In the genomic region with DNA sequence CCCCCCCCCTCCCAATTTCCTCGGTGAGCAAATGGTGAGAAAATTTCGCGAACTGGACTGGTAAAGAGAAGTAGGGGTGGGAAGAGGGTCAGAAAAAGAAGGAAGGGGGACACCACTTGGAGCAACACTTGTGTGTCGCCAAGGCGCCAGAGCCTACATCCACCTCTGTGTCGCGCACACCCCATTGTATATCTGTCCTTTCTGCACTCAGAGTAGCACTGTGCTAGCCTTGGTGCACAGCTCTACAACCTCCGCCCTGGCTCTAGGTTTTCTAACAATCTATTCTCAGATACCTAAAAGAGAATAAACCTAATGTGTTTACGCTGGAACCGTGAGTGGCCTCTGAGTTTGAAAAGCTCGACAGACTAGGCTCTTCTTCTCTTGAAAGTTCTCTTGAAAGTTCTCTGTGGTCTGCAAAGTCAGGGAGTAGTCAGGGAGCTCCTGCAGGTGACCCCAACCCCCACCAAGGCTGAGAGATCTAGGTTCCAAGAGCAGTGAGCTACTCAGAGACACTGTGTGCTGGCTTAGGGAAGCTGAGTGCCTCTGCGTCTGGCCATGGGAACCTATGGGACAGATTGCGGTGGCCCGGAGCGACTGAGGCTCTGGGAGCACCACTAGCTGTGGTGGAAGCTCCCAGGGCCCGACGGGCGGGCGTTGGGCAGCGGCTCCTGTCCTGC, we compare ENCODE assay signal across 11 mouse cellular contexts. TPM values are rescaled to one million over a fixed set of nuclear protein-coding genes. Genes with fewer than 3 reads are reported as not detected.
DNase-seq lines count a peak whose midpoint lies in the region; ATAC-seq and TF ChIP-seq lines count a peak whose summit lies in the region.
"Had no signal": no experiment of that assay in that cellular context is flagged by ENCODE, and none has a peak within 500 bp of the region (broad histone marks: within the 10 kb centered on the region; RNA-seq: fewer than 3 reads in every experiment).

No protein-coding gene starts in this region.

- H3K4me3 ChIP-seq in kidney, postnatal 0 days (replicated peaks; ENCODE audit: low read depth, low read length): peak overlapping the region; percentile 51
- H3K4me3 ChIP-seq in kidney, adult 2 months (ENCODE audit: insufficient read depth, low read depth, low read length): no peak overlapping the region
- H3K4me3 ChIP-seq in forebrain, embryonic 15.5 days: peak overlapping the region; percentile 46
- peak overlapping the region; percentile 78 for H3K4me3 ChIP-seq in limb, embryonic 10.5 days
- peak overlapping the region; percentile 47 for H3K4me3 ChIP-seq in neural tube, embryonic 13.5 days
- H3K4me3 ChIP-seq in layer of hippocampus, adult 2 months: no peak overlapping the region
- H3K4me3 ChIP-seq: erythroblast, embryonic 14.5 days had no signal

- peaks cover 10% of the 10 kb centered on the region for H3K4me1 ChIP-seq in kidney, postnatal 0 days (replicated peaks; ENCODE audit: insufficient read depth, low read length)
- no peaks in the 10 kb centered on the region for H3K4me1 ChIP-seq in kidney, adult 2 months (ENCODE audit: control insufficient read depth, insufficient read depth, low read length)
- H3K4me1 ChIP-seq in forebrain, embryonic 15.5 days: peaks cover 16% of the 10 kb centered on the region
- peaks cover 39% of the 10 kb centered on the region for H3K4me1 ChIP-seq in limb, embryonic 10.5 days
- H3K4me1 ChIP-seq in neural tube, embryonic 13.5 days (replicated peaks): peaks cover 20% of the 10 kb centered on the region

- H3K4me2 ChIP-seq in kidney, postnatal 0 days (ENCODE audit: low read length): peak overlapping the region; percentile 79
- peak overlapping the region; percentile 93 for H3K4me2 ChIP-seq in forebrain, embryonic 15.5 days (replicated peaks)
- H3K4me2 ChIP-seq in neural tube, embryonic 13.5 days: peak overlapping the region; percentile 84

- TF ChIP-seq CTCF in kidney, postnatal 0 days (IDR thresholded peaks at IDR 0.05; ENCODE audit: low read depth): no peak
- TF ChIP-seq CTCF in kidney, adult 2 months (conservative IDR thresholded peaks at IDR 0.05; ENCODE audit: insufficient read depth, insufficient read length, low read depth, low read length): no peak
- no peak for TF ChIP-seq CTCF in layer of hippocampus, adult 2 months (conservative IDR thresholded peaks at IDR 0.05)

- no peaks in the 10 kb centered on the region for H3K9me3 ChIP-seq in kidney, postnatal 0 days (replicated peaks; ENCODE audit: low read length)
- no peaks in the 10 kb centered on the region for H3K9me3 ChIP-seq in forebrain, embryonic 15.5 days
- H3K9me3 ChIP-seq in limb, embryonic 10.5 days (replicated peaks): no peaks in the 10 kb centered on the region
- no peaks in the 10 kb centered on the region for H3K9me3 ChIP-seq in neural tube, embryonic 13.5 days

- no peak; the same call in 1 of the 2 replicates for ATAC-seq in kidney, postnatal 0 days (replicated peaks; ENCODE audit: low FRiP score, low read depth)
- ATAC-seq in forebrain, embryonic 15.5 days (replicated peaks): peak; percentile 52; the same call in 1 of the 2 replicates
- ATAC-seq in neural tube, embryonic 13.5 days (ENCODE audit: low read depth): peak; percentile 32; the same call in 1 of the 2 replicates

- TF ChIP-seq POLR2A in kidney, adult 2 months (IDR thresholded peaks at IDR 0.05; ENCODE audit: low read depth, low read length): no peak

- peaks cover 5% of the 10 kb centered on the region; the same call in 1 of the 2 replicates for H3K27me3 ChIP-seq in kidney, postnatal 0 days (ENCODE audit: insufficient read depth, low read length)
- H3K27me3 ChIP-seq in kidney, adult 2 months (replicated peaks; ENCODE audit: control insufficient read depth, insufficient read depth, low read length): no peaks in the 10 kb centered on the region
- peaks cover 29% of the 10 kb centered on the region for H3K27me3 ChIP-seq in forebrain, embryonic 15.5 days
- H3K27me3 ChIP-seq in limb, embryonic 10.5 days (ENCODE audit: low read depth, poor library complexity, severe bottlenecking): peaks cover 14% of the 10 kb centered on the region; the same call in 1 of the 2 replicates
- peaks cover 64% of the 10 kb centered on the region for H3K27me3 ChIP-seq in neural tube, embryonic 13.5 days

- H3K36me3 ChIP-seq in kidney, postnatal 0 days (ENCODE audit: insufficient read depth, low read length): no peaks in the 10 kb centered on the region
- no peaks in the 10 kb centered on the region for H3K36me3 ChIP-seq in kidney, adult 2 months (ENCODE audit: control insufficient read depth, insufficient read depth, low read length)
- H3K36me3 ChIP-seq in forebrain, embryonic 15.5 days: no peaks in the 10 kb centered on the region
- no peaks in the 10 kb centered on the region for H3K36me3 ChIP-seq in limb, embryonic 10.5 days
- H3K36me3 ChIP-seq in neural tube, embryonic 13.5 days: no peaks in the 10 kb centered on the region
- H3K36me3 ChIP-seq: G1E had no signal

- no peak for DNase-seq in kidney, postnatal 0 days (ENCODE audit: low spot score)
- DNase-seq in kidney, adult 2 months: no peak
- peak; percentile 32 for DNase-seq in limb, embryonic 10.5 days (ENCODE audit: low spot score)
- no peak for DNase-seq in layer of hippocampus, adult 2 months (ENCODE audit: low spot score in 2 of 2)
- DNase-seq in ovary, postnatal 14 days (ENCODE audit: low spot score): no peak
- no peak for DNase-seq in kidney, postnatal 4 days
- DNase-seq: thymus, postnatal 14 days had no signal

- H3K9ac ChIP-seq in kidney, postnatal 0 days (ENCODE audit: low read depth, low read length): peak overlapping the region; percentile 37; the same call in 1 of the 2 replicates
- H3K9ac ChIP-seq in forebrain, embryonic 15.5 days (replicated peaks): no peak overlapping the region
- H3K9ac ChIP-seq in neural tube, embryonic 13.5 days: no peak overlapping the region

- WGBS in kidney, postnatal 0 days: 27% methylated on average over 20 of the region's 20 CpGs
- 30% methylated on average over 20 of the region's 20 CpGs for WGBS in kidney, adult 2 months
- 26% methylated on average over 20 of the region's 20 CpGs for WGBS in forebrain, embryonic 15.5 days
- 19% methylated on average over 20 of the region's 20 CpGs for WGBS in limb, embryonic 10.5 days
- 21% methylated on average over 20 of the region's 20 CpGs for WGBS in neural tube, embryonic 13.5 days

- H3K27ac ChIP-seq in kidney, postnatal 0 days: no peak overlapping the region
- no peak overlapping the region for H3K27ac ChIP-seq in kidney, adult 2 months (ENCODE audit: insufficient read depth, low read depth, low read length)
- H3K27ac ChIP-seq in forebrain, embryonic 15.5 days (replicated peaks): no peak overlapping the region
- H3K27ac ChIP-seq in limb, embryonic 10.5 days: peak overlapping the region; percentile 88
- no peak overlapping the region for H3K27ac ChIP-seq in neural tube, embryonic 13.5 days (replicated peaks)
- H3K27ac ChIP-seq in layer of hippocampus, adult 2 months: no peak overlapping the region

RNA-seq across cellular contexts. Expression of a gene that starts 0.5 kb away (rescaled TPM):
- 3.8 and 4.8 TPM in 2 replicates for polyA plus RNA-seq in kidney, postnatal 0 days (2015; fragmentation: Nextera tagmentation; extraction: Ambion mirVana)
- polyA plus RNA-seq in kidney, adult 2 months (2012; rRNA removed): 0.88 and 1.0 TPM in 2 replicates
- polyA plus RNA-seq in forebrain, embryonic 15.5 days (2015; fragmentation: Nextera tagmentation; extraction: Ambion mirVana): 0.29 TPM in 1 of 2 replicates, not detected in the other
- 24.4 and 43.6 TPM in 2 replicates for polyA plus RNA-seq in limb, embryonic 10.5 days (2016; fragmentation: Nextera tagmentation; extraction: Ambion mirVana)
- polyA plus RNA-seq in neural tube, embryonic 13.5 days (2015; fragmentation: Nextera tagmentation; extraction: Ambion mirVana): 4.0 and 4.3 TPM in 2 replicates
- not detected for total RNA-seq in layer of hippocampus, adult 2 months (2021)
- polyA plus RNA-seq: erythroblast, embryonic 14.5 days; G1E had no signal

Comparison
In these comparisons a context has a peak if more than half of its experiments do, and no peak if none do; other contexts are left out.
1. H3K4me3 ChIP-seq: peak in kidney, postnatal 0 days (single experiment), forebrain, embryonic 15.5 days (single experiment), limb, embryonic 10.5 days (single experiment) and neural tube, embryonic 13.5 days (single experiment); none in kidney, adult 2 months (single experiment) and layer of hippocampus, adult 2 months (single experiment).
2. Peak in every context shown above with its lines, with median percentiles within 50 percentile points of each other: H3K4me2 ChIP-seq.